Mouse (Mus musculus): ENCODE measurements at regions not wholly inside any gene's neighbourhood (a gene's known extent, or its start where the extent isn't known, plus 50 kb on each side); places are given as distances from the start of the nearest gene placed in this dataset.

DNA sequence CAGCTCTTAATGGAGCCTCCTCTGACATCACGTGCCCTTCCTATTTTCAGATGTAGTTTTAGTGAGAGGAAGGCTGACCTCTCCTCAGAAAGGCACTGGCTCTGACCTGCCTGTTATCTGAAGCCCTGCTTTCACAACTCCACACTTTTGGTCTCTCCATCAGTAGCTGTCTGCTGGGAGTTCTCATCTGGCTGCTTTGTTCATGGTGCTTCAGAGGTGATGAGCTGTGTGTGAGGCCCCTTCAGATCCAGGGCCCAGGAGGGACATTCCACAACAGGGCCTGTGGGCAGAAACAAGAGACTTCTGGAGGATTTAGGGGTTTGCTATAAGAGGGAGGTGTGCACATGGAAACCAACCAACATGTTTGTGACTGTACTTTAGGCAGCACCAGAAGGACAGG lies 50.8 kb upstream of the Fhl2 start:
- Histone ChIP-seq H3K4me3 (replicated peaks; ENCODE audit: extremely low read depth, low read depth, low read length) (no peak overlapping the region), H3K4me1 (ENCODE audit: control insufficient read depth, insufficient read depth, low read length) (no peaks in the 10 kb centered on the region)
- 79% methylated on average over 1 of the region's 1 CpGs for WGBS
- no peak for DNase-seq
- no peak for TF ChIP-seq CTCF (IDR thresholded peaks at IDR 0.05; ENCODE audit: insufficient read depth, low read length)
- TF ChIP-seq POLR2A (IDR thresholded peaks at IDR 0.05; ENCODE audit: borderline replicate concordance, extremely low read depth, low read depth, low read length) = no peak

DNA sequence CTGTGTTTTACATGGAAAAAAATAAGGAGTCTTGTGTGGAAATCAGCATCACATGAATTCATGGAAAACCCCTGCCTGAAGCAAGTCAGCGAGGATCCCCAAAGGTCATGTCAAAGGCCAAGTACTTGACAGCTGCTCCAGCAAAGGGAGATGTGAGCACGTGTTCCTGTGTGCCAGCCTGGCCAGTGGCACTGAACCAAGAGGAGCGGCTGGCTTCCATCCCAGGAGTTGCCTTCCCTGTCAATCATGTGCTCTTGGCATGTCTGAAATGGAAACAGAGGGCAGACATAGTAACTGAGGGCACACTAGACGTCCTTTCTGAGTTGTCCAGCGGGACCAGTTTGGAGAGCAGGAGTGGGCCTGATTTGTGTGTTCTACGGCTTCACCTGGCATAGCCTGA lies 53.5 kb upstream of the Fhl2 start:
- TF ChIP-seq CTCF (IDR thresholded peaks at IDR 0.05; ENCODE audit: insufficient read depth, low read length) = no peak
- no peak for TF ChIP-seq POLR2A (IDR thresholded peaks at IDR 0.05; ENCODE audit: borderline replicate concordance, extremely low read depth, low read depth, low read length)
- no peak for DNase-seq
- WGBS = 66% methylated on average over 6 of the region's 6 CpGs
- Histone ChIP-seq H3K4me3 (replicated peaks; ENCODE audit: extremely low read depth, low read depth, low read length) (no peak overlapping the region), H3K4me1 (ENCODE audit: control insufficient read depth, insufficient read depth, low read length) (no peaks in the 10 kb centered on the region)

DNA sequence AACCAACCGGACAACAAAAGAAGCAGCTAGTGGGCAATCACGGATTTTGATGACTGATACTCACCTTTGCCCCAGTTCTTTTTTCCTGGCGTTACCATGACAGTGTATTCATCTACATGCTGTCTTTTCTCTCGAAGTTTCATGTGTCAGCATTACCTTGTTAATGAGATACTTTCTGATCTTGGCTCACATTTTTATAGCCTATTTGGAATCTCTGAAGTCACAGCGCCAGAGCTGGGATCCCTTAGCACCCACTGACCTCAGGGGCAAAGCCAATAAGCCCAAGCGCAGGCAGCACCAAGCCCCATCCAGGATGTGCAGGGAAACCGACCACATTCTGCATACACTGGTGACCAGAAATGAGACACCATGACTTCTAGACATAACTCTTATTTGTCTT lies 54.6 kb upstream of the Fhl2 start:
- 82% methylated on average over 7 of the region's 7 CpGs for WGBS
- H3K4me3 ChIP-seq (replicated peaks; ENCODE audit: extremely low read depth, low read depth, low read length) = no peak overlapping the region
- TF ChIP-seq CTCF (IDR thresholded peaks at IDR 0.05; ENCODE audit: insufficient read depth, low read length) = no peak
- H3K4me1 ChIP-seq (ENCODE audit: control insufficient read depth, insufficient read depth, low read length) = no peaks in the 10 kb centered on the region
- no peak for DNase-seq

DNA sequence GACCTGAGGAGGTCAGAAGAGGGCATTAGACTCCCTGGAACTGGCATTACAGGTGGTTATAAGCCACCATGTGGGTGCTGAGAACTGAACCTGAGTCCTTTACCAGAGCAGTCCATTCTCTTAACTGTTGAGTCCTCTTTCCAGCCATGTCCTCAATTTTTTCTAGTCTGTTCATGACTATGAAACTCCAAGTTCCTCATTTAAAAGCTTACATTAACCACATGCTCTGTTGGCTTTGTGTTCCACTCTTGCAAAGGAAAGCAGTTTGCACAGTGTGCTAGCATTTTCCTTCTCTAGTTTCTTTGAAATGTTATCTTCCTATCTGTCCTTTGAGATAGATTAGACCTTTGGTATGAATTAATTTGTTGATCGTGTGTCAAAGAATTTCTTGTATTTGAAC lies 57.3 kb upstream of the Fhl2 start:
- no peak for DNase-seq
- TF ChIP-seq CTCF (IDR thresholded peaks at IDR 0.05; ENCODE audit: insufficient read depth, low read length) (no peak), POLR2A (IDR thresholded peaks at IDR 0.05; ENCODE audit: borderline replicate concordance, extremely low read depth, low read depth, low read length) (no peak)
- Histone ChIP-seq H3K4me3 (replicated peaks; ENCODE audit: extremely low read depth, low read depth, low read length) (no peak overlapping the region), H3K4me1 (ENCODE audit: control insufficient read depth, insufficient read depth, low read length) (no peaks in the 10 kb centered on the region)
- WGBS = 73% methylated on average over 1 of the region's 1 CpGs

DNA sequence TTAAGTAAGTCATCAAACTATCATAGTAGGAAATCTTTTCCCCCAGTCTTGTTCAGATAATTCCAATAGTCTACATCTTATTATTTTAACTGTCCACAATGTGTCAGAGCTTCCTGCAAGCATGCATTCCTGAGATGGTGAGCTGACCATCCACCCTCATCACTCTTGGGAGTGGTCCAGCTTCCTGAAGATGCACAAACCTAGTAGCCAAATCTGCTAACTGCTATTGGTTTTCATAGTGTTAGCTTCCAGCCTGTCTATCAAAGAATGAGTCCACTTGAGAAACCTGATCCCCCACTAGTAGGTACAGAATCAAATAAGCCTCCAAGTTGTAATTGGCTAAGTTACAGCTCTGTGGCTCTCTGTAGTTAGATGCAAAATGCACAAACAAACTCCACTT lies 59.3 kb upstream of the Fhl2 start:
- Histone ChIP-seq H3K4me1 (ENCODE audit: control insufficient read depth, insufficient read depth, low read length) (no peaks in the 10 kb centered on the region), H3K4me3 (replicated peaks; ENCODE audit: extremely low read depth, low read depth, low read length) (no peak overlapping the region)
- TF ChIP-seq POLR2A (IDR thresholded peaks at IDR 0.05; ENCODE audit: borderline replicate concordance, extremely low read depth, low read depth, low read length) = no peak
- no peak for TF ChIP-seq CTCF (IDR thresholded peaks at IDR 0.05; ENCODE audit: insufficient read depth, low read length)
- DNase-seq = no peak

DNA sequence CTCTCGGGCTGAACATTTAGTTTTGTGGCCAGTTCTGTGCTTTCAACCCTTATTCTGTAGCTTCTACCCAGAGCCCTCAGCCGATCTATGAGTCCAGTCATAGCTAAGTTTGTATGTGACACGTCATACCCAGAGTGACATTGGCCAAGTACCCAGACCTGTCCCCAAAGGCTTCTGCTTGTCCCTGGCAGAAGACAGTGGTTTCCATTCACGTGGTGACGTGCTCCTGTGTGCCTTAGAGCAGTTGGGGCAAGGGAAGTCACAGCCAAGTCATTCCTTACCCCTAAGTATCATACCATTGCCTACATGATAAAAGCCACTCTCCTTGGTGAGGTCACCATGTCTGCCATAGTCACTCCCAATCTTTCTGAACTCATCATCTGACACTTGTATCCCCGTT lies 61.1 kb upstream of the Fhl2 start:
- Histone ChIP-seq H3K4me1 (ENCODE audit: control insufficient read depth, insufficient read depth, low read length) (no peaks in the 10 kb centered on the region), H3K4me3 (replicated peaks; ENCODE audit: extremely low read depth, low read depth, low read length) (no peak overlapping the region)
- whole genome bisulfite sequencing = 76% methylated on average over 6 of the region's 6 CpGs
- DNase-seq = no peak
- TF ChIP-seq CTCF (IDR thresholded peaks at IDR 0.05; ENCODE audit: insufficient read depth, low read length) = no peak
- TF ChIP-seq POLR2A (IDR thresholded peaks at IDR 0.05; ENCODE audit: borderline replicate concordance, extremely low read depth, low read depth, low read length) = no peak

DNA sequence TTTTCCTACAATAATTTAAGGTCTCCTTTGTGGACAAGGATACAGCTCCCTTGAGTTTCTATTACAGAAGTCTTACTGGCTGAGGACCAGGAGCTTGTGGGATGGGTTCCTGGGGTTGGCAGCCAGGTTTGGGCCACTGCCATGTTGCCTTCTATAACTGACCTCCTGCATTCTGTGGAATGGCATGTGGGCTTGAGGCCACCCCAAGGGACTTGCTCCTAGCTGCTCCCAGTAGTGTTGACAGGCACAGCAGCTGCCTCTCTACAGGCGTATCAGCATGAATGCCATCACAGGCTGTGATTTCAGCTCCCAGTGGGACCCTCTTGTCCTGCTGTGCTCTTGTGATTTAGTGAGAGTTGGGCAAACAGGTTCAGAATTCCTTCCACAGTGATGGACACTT lies 63.1 kb upstream of the Fhl2 start:
- DNase-seq = no peak
- H3K4me1 ChIP-seq (ENCODE audit: control insufficient read depth, insufficient read depth, low read length) = no peaks in the 10 kb centered on the region
- 62% methylated on average over 1 of the region's 1 CpGs for WGBS
- H3K4me3 ChIP-seq (replicated peaks; ENCODE audit: extremely low read depth, low read depth, low read length) = no peak overlapping the region
- TF ChIP-seq CTCF (IDR thresholded peaks at IDR 0.05; ENCODE audit: insufficient read depth, low read length) (no peak), POLR2A (IDR thresholded peaks at IDR 0.05; ENCODE audit: borderline replicate concordance, extremely low read depth, low read depth, low read length) (no peak)

DNA sequence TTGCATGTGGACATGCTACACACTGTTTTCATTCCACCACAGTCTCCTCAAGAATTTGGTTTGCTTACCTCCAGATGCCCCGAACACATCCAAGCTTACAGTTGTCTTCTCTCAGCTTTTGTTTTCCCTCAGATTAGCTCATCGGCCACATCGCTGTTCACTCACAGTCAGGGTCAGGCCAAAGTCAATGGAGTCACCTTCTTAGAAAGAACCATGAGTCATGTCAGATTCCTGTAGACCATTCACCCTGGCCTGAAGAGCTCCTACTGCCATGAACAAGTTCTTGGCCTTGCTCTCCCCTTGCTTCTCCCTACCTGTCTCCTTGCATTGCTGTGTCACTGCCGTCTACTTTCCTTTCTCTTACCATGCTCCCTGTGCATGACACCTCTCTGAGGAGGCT lies 63.7 kb upstream of the Fhl2 start:
- no peaks in the 10 kb centered on the region for H3K4me1 ChIP-seq (ENCODE audit: control insufficient read depth, insufficient read depth, low read length)
- TF ChIP-seq POLR2A (IDR thresholded peaks at IDR 0.05; ENCODE audit: borderline replicate concordance, extremely low read depth, low read depth, low read length) (no peak), CTCF (IDR thresholded peaks at IDR 0.05; ENCODE audit: insufficient read depth, low read length) (no peak)
- no peak overlapping the region for H3K4me3 ChIP-seq (replicated peaks; ENCODE audit: extremely low read depth, low read depth, low read length)
- no peak for DNase-seq
- 90% methylated on average over 4 of the region's 4 CpGs for WGBS

DNA sequence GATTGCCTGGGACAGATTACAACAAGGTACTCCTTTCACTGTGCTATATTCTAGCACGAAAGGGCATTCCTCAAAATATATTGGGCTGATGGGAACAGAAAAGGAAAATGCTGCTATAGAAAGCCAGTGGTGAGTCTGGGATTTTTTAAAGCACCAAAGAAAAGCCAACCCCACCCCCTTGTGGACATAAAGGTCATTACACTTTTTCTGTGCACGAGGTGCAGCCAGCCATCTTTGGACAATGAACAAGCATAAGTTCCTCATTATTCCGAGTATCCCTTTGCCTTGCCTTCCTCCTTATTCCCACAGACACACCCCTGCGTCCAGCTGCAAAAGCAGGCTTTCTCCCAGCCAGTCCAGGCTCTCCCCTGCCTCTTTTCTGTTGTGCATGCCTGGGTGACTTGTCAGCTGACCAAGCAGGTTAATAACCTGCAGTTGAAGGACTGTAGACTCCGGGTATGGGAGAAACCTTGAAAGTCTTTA lies 67.7 kb upstream of the Fhl2 start:
- 7% methylated on average over 5 of the region's 5 CpGs for WGBS
- DNase-seq = peak; percentile 43
- TF ChIP-seq CTCF (IDR thresholded peaks at IDR 0.05; ENCODE audit: insufficient read depth, low read length) (peak; percentile 49), POLR2A (IDR thresholded peaks at IDR 0.05; ENCODE audit: borderline replicate concordance, extremely low read depth, low read depth, low read length) (no peak)
- H3K4me3 ChIP-seq (replicated peaks; ENCODE audit: extremely low read depth, low read depth, low read length) = no peak overlapping the region
- no peaks in the 10 kb centered on the region for H3K4me1 ChIP-seq (ENCODE audit: control insufficient read depth, insufficient read depth, low read length)

DNA sequence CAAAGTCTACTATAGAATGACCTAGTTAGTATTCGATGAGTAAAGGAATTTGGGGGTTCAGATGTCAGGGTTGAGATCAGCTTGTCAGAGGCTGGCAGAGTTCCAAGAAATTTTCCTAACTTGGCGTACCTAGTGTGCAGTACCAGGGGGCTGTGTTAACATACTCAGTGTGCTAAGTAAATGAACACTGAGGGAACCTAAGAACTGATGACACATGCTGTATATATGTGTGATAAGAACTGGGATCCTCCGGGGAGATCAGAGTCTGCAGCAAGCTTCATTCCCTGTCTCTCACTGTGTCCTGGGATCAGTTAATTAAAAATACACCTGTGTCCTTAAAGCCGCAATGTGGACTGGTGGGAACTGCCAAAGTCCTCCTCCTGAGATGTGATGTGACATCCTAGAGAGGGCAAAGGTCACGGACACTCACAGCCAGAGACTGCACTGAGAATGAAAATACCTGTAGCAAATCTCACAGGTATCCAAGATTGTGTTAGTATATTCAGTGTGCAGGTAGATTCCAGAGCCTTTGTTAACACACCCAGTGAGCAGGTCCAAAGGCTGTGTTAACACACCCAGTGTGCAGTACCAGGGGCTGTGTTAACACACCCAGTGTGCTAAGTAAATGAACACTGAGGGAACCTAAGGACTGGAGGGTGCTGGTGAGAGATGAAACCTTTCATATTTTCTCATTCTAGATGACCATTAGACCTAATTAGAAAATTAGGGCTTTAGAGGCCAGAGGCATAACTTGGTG lies 69.1 kb upstream of the Fhl2 start:
- WGBS = 67% methylated on average over 5 of the region's 5 CpGs
- Histone ChIP-seq H3K4me1 (ENCODE audit: control insufficient read depth, insufficient read depth, low read length) (no peaks in the 10 kb centered on the region), H3K4me3 (replicated peaks; ENCODE audit: extremely low read depth, low read depth, low read length) (no peak overlapping the region)
- TF ChIP-seq CTCF (IDR thresholded peaks at IDR 0.05; ENCODE audit: insufficient read depth, low read length) (no peak), POLR2A (IDR thresholded peaks at IDR 0.05; ENCODE audit: borderline replicate concordance, extremely low read depth, low read depth, low read length) (no peak)
- DNase-seq = no peak

Measured in lung, adult 2 months (tissue).